Mouse (Mus musculus): ENCODE results near the gene Gm20903.
"Not testable (repeated sequence)": the region's sequence is repeated elsewhere in the genome, so short reads cannot be mapped to it uniquely, and the experiment has no call there.

The Gm20903 gene

DNA sequence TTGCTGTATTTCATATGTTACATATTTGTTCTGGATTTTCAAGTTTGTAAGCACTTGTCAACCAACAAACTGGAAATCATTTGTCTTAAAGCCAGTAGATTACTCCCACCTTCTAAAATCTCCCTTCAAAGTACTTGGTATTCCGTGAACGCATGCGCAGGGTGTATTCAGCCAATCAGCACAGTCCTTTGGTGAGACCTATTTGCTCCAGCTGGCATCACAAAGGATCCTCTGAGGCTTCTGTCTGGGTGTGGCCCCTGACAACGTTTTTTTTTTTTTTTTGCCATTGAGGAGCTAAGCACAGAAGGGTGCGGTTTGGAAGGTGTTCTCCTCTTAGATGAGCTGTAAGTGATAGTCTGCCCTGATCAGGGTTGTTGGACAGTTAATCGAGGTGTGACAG lies at the start of gene Gm20903:
Gm20903 (plus strand) TSS at position 301 of the 400 bp plus-strand sequence.
- in situ Hi-C loops (cut with MboI, MseI): not testable (repeated sequence)

All from T-helper 1 cell (primary cell).